Mouse (Mus musculus) thymus, postnatal 0 days (tissue): ENCODE measurements around the gene Elovl6. TPM values are rescaled to one million over a fixed set of nuclear protein-coding genes. Genes with fewer than 3 reads are reported as not detected.

Experiments used
- DNase-seq: peaks from one replicate; pipeline ENCODE4 v3.0.0-alpha.2; 2015; ENCODE audit warnings: low spot score
- polyA plus RNA-seq: library from polyadenylated mRNA; unstranded; fragments of >200 nt; fragmentation: Nextera tagmentation; extraction: Ambion mirVana; gene quantifications from 2 replicates; pipeline ENCODE4 v1.2.1, GENCODE M21; 2015

The Elovl6 gene
- polyA plus RNA-seq, 1 experiment from 2014 or later: 9.2 TPM

GRCm38 (mm10) chr3:129541456-129541855 is 9.3 kb downstream of the Elovl6 start:
- no peak for DNase-seq

- DNase-seq: no peak
Measured at GRCm38 (mm10) chr3:129543376-129543775, 11.2 kb downstream of the Elovl6 start.

GRCm38 (mm10) chr3:129544217-129544616 is 12.1 kb downstream of the Elovl6 start:
- no peak for DNase-seq

- no peak for DNase-seq
Measured at GRCm38 (mm10) chr3:129545228-129545627, 13.1 kb downstream of the Elovl6 start.

GRCm38 (mm10) chr3:129545801-129546200 is 13.6 kb downstream of the Elovl6 start:
- DNase-seq: no peak

GRCm38 (mm10) chr3:129547837-129548435 is 15.8 kb downstream of the Elovl6 start:
- DNase-seq: no peak

GRCm38 (mm10) chr3:129548760-129549159 is 16.6 kb downstream of the Elovl6 start:
- no peak for DNase-seq

- DNase-seq: no peak
Measured at GRCm38 (mm10) chr3:129549546-129549945, 17.4 kb downstream of the Elovl6 start.

GRCm38 (mm10) chr3:129551581-129552290 is 19.6 kb downstream of the Elovl6 start:
- DNase-seq: no peak

GRCm38 (mm10) chr3:129552370-129552769 is 20.2 kb downstream of the Elovl6 start:
- DNase-seq: peak; percentile 50

GRCm38 (mm10) chr3:129553173-129553572 is 21.0 kb downstream of the Elovl6 start:
- DNase-seq: peak; percentile 90

- peak; percentile 33 for DNase-seq
Measured at GRCm38 (mm10) chr3:129553661-129554060, 21.5 kb downstream of the Elovl6 start.

- DNase-seq: no peak
Measured at GRCm38 (mm10) chr3:129554436-129554835, 22.3 kb downstream of the Elovl6 start.

GRCm38 (mm10) chr3:129557048-129557447 is 24.9 kb downstream of the Elovl6 start:
- DNase-seq: no peak

GRCm38 (mm10) chr3:129557566-129557965 is 25.4 kb downstream of the Elovl6 start:
- no peak for DNase-seq

- no peak for DNase-seq
Measured at GRCm38 (mm10) chr3:129558016-129558955, 26.1 kb downstream of the Elovl6 start.

- peak; percentile 27 for DNase-seq
Measured at GRCm38 (mm10) chr3:129560068-129560467, 27.9 kb downstream of the Elovl6 start.

GRCm38 (mm10) chr3:129561011-129561410 is 28.9 kb downstream of the Elovl6 start:
- no peak for DNase-seq

GRCm38 (mm10) chr3:129561853-129562252 is 29.7 kb downstream of the Elovl6 start:
- DNase-seq: no peak

GRCm38 (mm10) chr3:129562411-129562810 is 30.3 kb downstream of the Elovl6 start:
- DNase-seq: no peak

- DNase-seq: no peak
Measured at GRCm38 (mm10) chr3:129563807-129564206, 31.7 kb downstream of the Elovl6 start.

- DNase-seq: no peak
Measured at GRCm38 (mm10) chr3:129564852-129565251, 32.7 kb downstream of the Elovl6 start.
